Comparison of ENCODE assay signal across 9 mouse cellular contexts in the genomic region with DNA sequence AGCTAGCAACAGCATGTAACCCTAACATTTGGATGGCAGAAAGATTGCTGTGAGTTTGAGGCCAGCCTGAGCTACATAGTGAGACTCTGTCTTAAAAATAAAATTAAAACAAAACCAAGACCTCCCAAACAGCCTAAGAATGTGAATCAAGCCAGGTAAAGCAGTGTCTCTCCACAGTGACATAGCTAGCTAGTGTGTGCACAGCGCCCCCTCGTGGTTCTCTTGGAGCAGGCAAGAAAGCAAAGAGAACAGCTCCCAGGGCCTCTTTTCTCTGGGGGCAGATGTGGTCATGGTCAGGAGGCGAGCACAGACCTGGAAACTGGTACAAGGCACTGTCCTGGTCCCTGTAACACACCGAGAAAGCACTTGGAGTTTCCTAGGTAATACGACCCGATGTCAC. TPM values are rescaled to one million over a fixed set of nuclear protein-coding genes. Genes with fewer than 3 reads are reported as not detected.
A peak's percentile ranks its signal among the peaks of the same experiment; 100 is the strongest.
DNase-seq lines count a peak whose midpoint lies in the region; ATAC-seq lines count a peak whose summit lies in the region.
"Had no signal": no experiment of that assay in that cellular context is flagged by ENCODE, and none has a peak within 500 bp of the region (broad histone marks: within the 10 kb centered on the region; RNA-seq: fewer than 3 reads in every experiment).

No protein-coding gene starts in this region.

- WGBS in heart, embryonic 11.5 days (ENCODE audit: insufficient replicate concordance), result 19% methylated on average over 6 of the region's 6 CpGs

- H3K36me3 ChIP-seq in heart, embryonic 11.5 days (ENCODE audit: control insufficient read depth, insufficient read depth, low read length), result no peaks in the 10 kb centered on the region
- H3K36me3 ChIP-seq in splenic B cell, adult 2 months (ENCODE audit: control insufficient read depth, insufficient read depth, low read length, poor library complexity, severe bottlenecking), result no peaks in the 10 kb centered on the region
- H3K36me3 ChIP-seq: lung, embryonic 15.5 days had no signal

- intact Hi-C loops in gastrocnemius, postnatal 14 days (cut with DNase I; ENCODE audit: low total_unique reads), result loop anchor here (5.0 kb wide), 2 partner anchors 61 to 106 kb away; no protein-coding TSS in a partner anchor

- no peak for ATAC-seq in heart, embryonic 11.5 days (replicated peaks; ENCODE audit: insufficient number of reproducible peaks, low FRiP score, low TSS enrichment)

- H3K27ac ChIP-seq in heart, embryonic 11.5 days (ENCODE audit: low read depth, low read length), result no peak overlapping the region
- H3K27ac ChIP-seq: lung, embryonic 15.5 days had no signal

- H3K4me2 ChIP-seq in heart, embryonic 11.5 days, result no peak overlapping the region
- H3K4me2 ChIP-seq: lung, embryonic 15.5 days had no signal

- no peak overlapping the region for H3K4me3 ChIP-seq in heart, embryonic 11.5 days (ENCODE audit: low read depth, low read length)
- H3K4me3 ChIP-seq: lung, embryonic 15.5 days had no signal

- peaks cover 18% of the 10 kb centered on the region for H3K27me3 ChIP-seq in heart, embryonic 11.5 days (ENCODE audit: control insufficient read depth, insufficient read depth, low read length)
- no peaks in the 10 kb centered on the region for H3K27me3 ChIP-seq in splenic B cell, adult 2 months (ENCODE audit: control insufficient read depth, insufficient read depth, low read length, poor library complexity, severe bottlenecking)
- H3K27me3 ChIP-seq: lung, embryonic 15.5 days had no signal

- H3K9ac ChIP-seq in heart, embryonic 11.5 days (ENCODE audit: low read depth, low read length), result no peak overlapping the region
- H3K9ac ChIP-seq: lung, embryonic 15.5 days had no signal

- no peaks in the 10 kb centered on the region for H3K4me1 ChIP-seq in heart, embryonic 11.5 days (ENCODE audit: control insufficient read depth, insufficient read depth, low read length)
- H3K4me1 ChIP-seq: lung, embryonic 15.5 days had no signal

- peak; percentile 35 for DNase-seq in heart, adult 8-10 months (ENCODE audit: low spot score)
- DNase-seq in R1 (ENCODE audit: low read depth, low spot score), result peak; percentile 85
- DNase-seq in cerebellum, postnatal 10 days, result peak; percentile 89 to 92
- DNase-seq in gastrocnemius, postnatal 14 days, result peak; percentile 76
- DNase-seq in layer of hippocampus, postnatal 14 days (ENCODE audit: low spot score in 2 of 2), result peak; percentile 51 to 65
- DNase-seq in mesoderm, embryonic 11.5 days (ENCODE audit: low read depth, low spot score), result peak; percentile 81
- DNase-seq in splenic B cell, adult 2 months (ENCODE audit: low read depth, low spot score), result peak; percentile 61

- no peaks in the 10 kb centered on the region for H3K9me3 ChIP-seq in heart, embryonic 11.5 days (replicated peaks; ENCODE audit: control insufficient read depth, low read length)
- H3K9me3 ChIP-seq: lung, embryonic 15.5 days had no signal

RNA-seq across cellular contexts. Expression of gene Afap1, which starts 35.0 kb away (rescaled TPM):
- 10 to 100 TPM; 16.3 to 21.5 (median 20.7) TPM for total RNA-seq in heart, adult 8-10 months (2022)
- polyA plus RNA-seq in heart, embryonic 11.5 days (2014; fragmentation: Nextera tagmentation; extraction: Ambion mirVana), result 19.9 and 24.8 TPM in 2 replicates
- total RNA-seq in gastrocnemius, postnatal 14 days (2021), result 10 to 100 TPM; 11.0 to 14.5 TPM
- 10 to 100 TPM; 62.7 to 67.5 TPM for total RNA-seq in layer of hippocampus, postnatal 14 days (2021)

Comparison
In these comparisons a context has a peak if more than half of its experiments do, and no peak if none do; other contexts are left out.
1. DNase-seq: peak in every context shown above with its lines; median percentile 90 in cerebellum, postnatal 10 days; 85 in R1; 81 in mesoderm, embryonic 11.5 days; 76 in gastrocnemius, postnatal 14 days; 61 in splenic B cell, adult 2 months; 58 in layer of hippocampus, postnatal 14 days; 35 in heart, adult 8-10 months.